Mouse (Mus musculus) gastrocnemius, postnatal 14 days (tissue): Measurements from ENCODE around the gene Pbp2. TPM values are rescaled to one million over a fixed set of nuclear protein-coding genes. Genes with fewer than 3 reads are reported as not detected.

ENCODE experiments used
- DNase-seq: peaks from one replicate; pipeline ENCODE4 v3.0.0; 2021; ENCODE audit warnings: mixed read lengths
- intact Hi-C: fragments of 180-260 bp; cut with DNase I; formaldehyde crosslinking; loops from one replicate; pipeline ENCODE4 v1.15.1; 2025; ENCODE audit warnings: low total_unique reads
- long read RNA-seq, 2 experiments: library from polyadenylated mRNA; stranded (forward); transcript quantifications; one replicate each; pipeline ENCODE4 v2.0.0; 2021
- total RNA-seq, 2 experiments: library from RNA; stranded (reverse); gene quantifications; 2 replicates each; pipeline ENCODE4 v1.2.3; 2021

Pbp2 gene
- total RNA-seq: not detected
- long read RNA-seq, experiment 1: 0 reads
- long read RNA-seq, experiment 2: 0 reads

GRCm38 (mm10) chr6:135310305-135310704, at the start of gene Pbp2:
TSS of gene Pbp2 (minus strand) at chr6:135310405.
- intact Hi-C loops: no loop called here
- DNase-seq: no peak

- DNase-seq: no peak
- intact Hi-C loops: no loop called here
These were observed 44.7 kb upstream of the Pbp2 start for GRCm38 (mm10) chr6:135354953-135355352.

GRCm38 (mm10) chr6:135352537-135352936, 42.3 kb upstream of the Pbp2 start:
- intact Hi-C loops: no loop called here
- DNase-seq: no peak

- intact Hi-C loops: no loop called here
- DNase-seq: peak; percentile 61
These were observed 41.6 kb upstream of the Pbp2 start for GRCm38 (mm10) chr6:135351638-135352302.

- no peak for DNase-seq
- intact Hi-C loops: no loop called here
These were observed 30.8 kb upstream of the Pbp2 start for GRCm38 (mm10) chr6:135341076-135341378.

GRCm38 (mm10) chr6:135340355-135341075, 30.3 kb upstream of the Pbp2 start:
- intact Hi-C loops: no loop called here
- DNase-seq: peak; percentile 60

- DNase-seq: peak; percentile 25
These were observed 26.2 kb upstream of the Pbp2 start for GRCm38 (mm10) chr6:135336376-135336775.

GRCm38 (mm10) chr6:135333994-135334651, 23.9 kb upstream of the Pbp2 start:
- intact Hi-C loops: no loop called here

More at GRCm38 (mm10) chr6:135336376-135336775, 26.2 kb upstream of the Pbp2 start:
- intact Hi-C loops: no loop called here

GRCm38 (mm10) chr6:135332737-135333281, 22.6 kb upstream of the Pbp2 start:
- intact Hi-C loops: no loop called here
- peak; percentile 23 for DNase-seq

More at GRCm38 (mm10) chr6:135333994-135334651, 23.9 kb upstream of the Pbp2 start:
- DNase-seq: peak; percentile 65

- intact Hi-C loops: no loop called here
- no peak for DNase-seq
These were observed 21.7 kb upstream of the Pbp2 start for GRCm38 (mm10) chr6:135331916-135332315.

- no peak for DNase-seq
- intact Hi-C loops: no loop called here
These were observed 16.6 kb upstream of the Pbp2 start for GRCm38 (mm10) chr6:135326847-135327246.

GRCm38 (mm10) chr6:135324686-135325300, 14.6 kb upstream of the Pbp2 start:
- intact Hi-C loops: no loop called here
- DNase-seq: no peak

- DNase-seq: no peak
These were observed 13.9 kb upstream of the Pbp2 start for GRCm38 (mm10) chr6:135324111-135324510.

GRCm38 (mm10) chr6:135323311-135323982, 13.2 kb upstream of the Pbp2 start:
- DNase-seq: peak; percentile 67
- intact Hi-C loops: no loop called here

More at GRCm38 (mm10) chr6:135324111-135324510, 13.9 kb upstream of the Pbp2 start:
- intact Hi-C loops: no loop called here

GRCm38 (mm10) chr6:135322749-135323148, 12.5 kb upstream of the Pbp2 start:
- peak; percentile 31 for DNase-seq
- intact Hi-C loops: no loop called here

- intact Hi-C loops: no loop called here
- DNase-seq: no peak
These were observed 9.3 kb upstream of the Pbp2 start for GRCm38 (mm10) chr6:135319431-135319933.

GRCm38 (mm10) chr6:135316141-135316540, 5.9 kb upstream of the Pbp2 start:
- intact Hi-C loops: no loop called here
- no peak for DNase-seq

GRCm38 (mm10) chr6:135313981-135314380, 3.8 kb upstream of the Pbp2 start:
- intact Hi-C loops: no loop called here
- DNase-seq: peak; percentile 69

GRCm38 (mm10) chr6:135312038-135312437, 1.8 kb upstream of the Pbp2 start:
- DNase-seq: no peak
- intact Hi-C loops: no loop called here
